Mouse (Mus musculus): ENCODE measurements around the gene Slc16a7.

Slc16a7 gene

GRCm38 (mm10) chr10:125184146-125184545, 205.1 kb downstream of the Slc16a7 start:
- no peak for DNase-seq (ENCODE audit: low spot score)

DNA sequence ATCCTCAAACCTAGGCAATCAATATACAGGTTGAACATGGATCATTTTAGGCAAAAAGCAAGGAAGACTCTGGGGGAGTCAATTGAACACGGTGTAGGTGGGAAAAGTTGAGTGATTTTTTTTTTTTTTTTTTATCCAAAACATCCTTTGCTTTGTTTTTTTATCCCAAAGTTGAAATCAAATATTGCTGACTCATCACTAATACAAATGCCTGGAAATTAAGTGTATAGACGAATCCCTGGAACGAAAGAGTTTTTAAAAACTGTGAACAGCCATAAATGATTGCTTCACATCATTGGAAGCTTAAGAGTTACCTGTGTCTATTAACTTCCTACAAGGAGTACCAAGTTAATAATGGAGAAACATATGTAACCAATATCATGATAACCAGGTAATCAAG, 206.7 kb downstream of the Slc16a7 start:
- DNase-seq (ENCODE audit: low spot score), result no peak

GRCm38 (mm10) chr10:125177782-125178181, 211.5 kb downstream of the Slc16a7 start:
- DNase-seq (ENCODE audit: low spot score), result no peak

DNA sequence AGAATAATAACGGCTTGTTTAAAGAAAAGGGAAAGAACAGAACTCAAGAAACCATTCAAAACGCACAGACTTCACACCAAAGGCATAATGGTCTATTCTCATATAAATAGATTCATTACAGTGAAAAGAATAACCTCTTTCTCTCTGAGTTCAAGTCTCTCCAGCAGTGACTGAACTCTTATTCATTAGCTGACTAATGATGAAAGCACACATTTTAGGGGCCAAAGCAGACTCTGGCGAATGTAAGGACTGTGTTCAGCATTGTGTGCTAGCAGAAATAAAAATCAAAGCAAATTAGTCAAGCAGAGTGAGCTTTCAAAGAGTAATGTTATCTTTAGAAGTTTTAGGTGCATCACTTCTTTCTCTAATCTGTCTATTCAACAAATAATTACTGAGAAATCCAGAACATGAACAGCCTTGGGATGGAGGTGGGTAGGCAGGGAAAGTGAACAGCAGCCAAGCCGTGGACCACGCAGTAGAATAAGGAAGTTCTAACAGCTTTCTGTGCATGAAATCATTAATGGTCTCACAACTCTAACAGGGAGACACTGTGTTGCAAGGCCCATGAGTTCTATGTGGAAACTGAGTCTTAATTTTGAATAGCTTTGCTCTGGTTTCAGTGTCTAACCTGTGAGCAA, 214.1 kb downstream of the Slc16a7 start:
- no peak for DNase-seq (ENCODE audit: low spot score)

DNA sequence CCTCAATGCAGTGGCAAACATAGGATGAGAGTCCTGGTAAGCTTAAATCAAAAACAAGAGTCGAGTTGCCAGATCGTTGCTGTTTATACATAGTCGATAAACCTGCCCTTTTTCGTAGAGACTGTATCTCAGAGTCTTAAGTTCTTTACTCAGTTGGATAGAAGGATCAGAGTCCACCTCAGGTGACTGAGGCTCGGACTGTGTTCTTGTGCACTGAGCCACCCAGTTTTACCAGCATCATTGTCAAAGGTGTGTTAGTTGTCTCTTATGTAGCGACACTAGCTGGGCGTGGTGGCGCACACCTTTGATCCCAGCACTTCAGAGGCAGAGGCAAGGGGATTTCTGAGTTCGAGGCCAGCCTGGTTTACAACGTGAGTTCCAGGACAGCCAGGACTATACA, 217.6 kb downstream of the Slc16a7 start:
- DNase-seq (ENCODE audit: low spot score), result no peak

DNA sequence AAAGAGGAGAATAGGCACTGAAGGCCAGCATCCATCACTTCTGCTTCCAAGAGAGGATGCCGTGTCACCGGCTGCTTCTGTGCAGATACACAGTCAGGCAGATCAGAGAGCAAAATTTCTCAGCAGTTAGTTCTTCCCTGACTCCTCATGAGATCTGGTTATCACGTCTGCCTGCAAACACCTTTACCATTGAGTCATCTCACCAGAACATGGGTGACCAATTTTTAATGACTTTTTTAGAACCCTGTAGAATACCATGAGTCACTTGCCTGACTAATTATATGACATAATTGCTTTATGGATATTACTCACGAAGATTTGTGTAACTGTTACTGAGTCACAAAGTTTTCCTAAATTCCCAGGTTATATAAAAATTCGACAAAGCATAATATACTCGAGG, 218.1 kb downstream of the Slc16a7 start:
- DNase-seq (ENCODE audit: low spot score), result no peak

Data from testis, postnatal 14 days (tissue).